Mouse (Mus musculus): ENCODE results near the gene Tomm34. TPM values are rescaled to one million over a fixed set of nuclear protein-coding genes. Genes with fewer than 3 reads are reported as not detected.
A peak's percentile ranks its signal among the peaks of the same experiment; 100 is the strongest.

The Tomm34 gene
- total and polyA plus RNA-seq, 3 experiments: 25.6 to 40.7 (median 26.8) TPM

DNA sequence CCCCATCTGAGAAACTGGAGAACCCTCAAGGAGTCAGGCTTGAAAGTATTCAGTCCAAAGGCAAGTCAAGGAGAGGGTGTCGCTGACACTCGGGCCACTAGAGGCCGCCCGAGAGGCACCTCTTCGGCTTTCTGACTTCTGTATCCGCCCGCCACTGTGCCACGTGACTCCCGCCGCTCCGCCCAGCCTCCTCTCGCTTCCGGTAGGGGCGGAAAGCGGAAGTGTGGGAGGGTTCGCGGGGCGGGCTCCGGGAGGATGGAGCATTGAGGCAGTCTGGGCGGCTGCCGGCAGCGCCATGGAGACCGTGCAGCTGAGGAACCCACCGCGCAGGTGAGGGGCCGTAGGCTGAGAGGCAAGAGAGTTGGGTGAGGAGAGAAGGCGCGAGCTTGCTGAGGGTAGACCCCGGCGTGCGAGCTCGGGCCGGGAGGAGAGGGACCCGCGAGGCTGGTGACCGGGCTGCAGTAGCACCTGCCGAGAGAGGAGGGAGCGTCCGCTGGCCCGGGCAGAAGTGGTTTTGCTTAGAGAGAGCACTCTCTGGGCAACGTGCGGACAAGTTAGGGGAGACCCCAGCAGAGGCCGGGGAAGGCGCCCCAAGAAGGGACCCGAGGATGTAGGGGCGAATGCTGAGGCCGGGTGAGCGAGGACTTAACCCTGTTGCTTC lies 3.1 kb upstream of the Tomm34 start (continued):
- peak; percentile 96 for TF ChIP-seq NELFE (IDR thresholded peaks at IDR 0.05; ENCODE audit: low read depth, low read length)
- no peak for TF ChIP-seq ETS1 (conservative IDR thresholded peaks at IDR 0.05; ENCODE audit: low read depth, low read length)
- TF ChIP-seq IRF4 (IDR thresholded peaks at IDR 0.05; ENCODE audit: low read depth, low read length): peak; percentile 64; the same call in 1 of the 2 replicates
- peak; percentile 62 for TF ChIP-seq RAD21 (IDR thresholded peaks at IDR 0.05; ENCODE audit: low read depth, low read length)
- no peak for TF ChIP-seq ZNF384 (IDR thresholded peaks at IDR 0.05; ENCODE audit: low read depth, low read length)
- TF ChIP-seq CTCF (conservative IDR thresholded peaks at IDR 0.05 in 1 of 2, IDR thresholded peaks at IDR 0.05 in 1 of 2; ENCODE audit: low read depth in 2 of 2, low read length in 2 of 2): peak; percentile 43 to 80; a peak in 3 of 4 replicates
- peak; percentile 95 for TF ChIP-seq MAX (IDR thresholded peaks at IDR 0.05; ENCODE audit: low read length)
- no peak for TF ChIP-seq JUND (conservative IDR thresholded peaks at IDR 0.05; ENCODE audit: low read depth, low read length)
- peak; percentile 66 for TF ChIP-seq BHLHE40 (IDR thresholded peaks at IDR 0.05; ENCODE audit: low read depth, low read length)
- TF ChIP-seq NRF1 (IDR thresholded peaks at IDR 0.05; ENCODE audit: low read depth, low read length): no peak; the same call in 1 of the 2 replicates
- TF ChIP-seq CHD2 (IDR thresholded peaks at IDR 0.05; ENCODE audit: low read length): no peak
- TF ChIP-seq EP300 (IDR thresholded peaks at IDR 0.05; ENCODE audit: low read length): no peak
- peak; percentile 43; the same call in 1 of the 2 replicates for TF ChIP-seq MEF2A (IDR thresholded peaks at IDR 0.05; ENCODE audit: borderline replicate concordance, low read depth, low read length)
- TF ChIP-seq TBP (conservative IDR thresholded peaks at IDR 0.05; ENCODE audit: low read depth, low read length): 0 out of 2 replicates have a peak, but pooled peaks have one; percentile 19
- TF ChIP-seq MYC (IDR thresholded peaks at IDR 0.05; ENCODE audit: low read depth, low read length): no peak

DNA sequence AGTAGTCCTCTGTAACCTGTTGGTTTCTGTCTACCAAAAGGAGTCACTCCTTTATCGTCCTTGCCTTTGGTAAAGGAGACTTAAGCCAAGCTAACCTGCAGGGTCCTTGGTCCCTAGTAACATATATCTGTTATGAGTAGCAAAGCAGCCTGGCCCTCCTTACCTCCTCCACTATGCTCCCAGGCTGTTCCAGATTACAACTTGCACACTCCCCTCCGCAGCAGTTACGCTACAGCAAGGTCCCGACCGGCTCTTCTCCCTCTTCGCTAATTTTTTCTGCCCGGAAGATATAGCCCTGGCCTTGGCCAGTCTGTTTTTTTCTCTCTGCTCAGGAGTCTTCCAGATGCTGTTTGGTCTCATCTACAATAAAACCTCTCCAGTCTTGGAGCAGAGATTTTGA lies 2.2 kb upstream of the Tomm34 start:
- H3K4me2 ChIP-seq (ENCODE audit: insufficient read depth, low read depth, poor library complexity, severe bottlenecking): no peak overlapping the region
- no peaks in the 10 kb centered on the region for H3K9me3 ChIP-seq (replicated peaks; ENCODE audit: low read length)
- H3K27ac ChIP-seq (ENCODE audit: insufficient read depth, low read depth): no peak overlapping the region
- TF ChIP-seq EP300 (IDR thresholded peaks at IDR 0.05; ENCODE audit: low read length) (no peak), SMC3 (IDR thresholded peaks at IDR 0.05; ENCODE audit: low read depth, low read length) (no peak), E2F4 (IDR thresholded peaks at IDR 0.05; ENCODE audit: insufficient replicate concordance, low read depth, low read length) (no peak), IRF4 (IDR thresholded peaks at IDR 0.05; ENCODE audit: low read depth, low read length) (no peak), ZMIZ1 (IDR thresholded peaks at IDR 0.05; ENCODE audit: low read depth, low read length) (no peak), BHLHE40 (IDR thresholded peaks at IDR 0.05; ENCODE audit: low read depth, low read length) (no peak), CTCF (conservative IDR thresholded peaks at IDR 0.05 in 1 of 2, IDR thresholded peaks at IDR 0.05 in 1 of 2; ENCODE audit: low read depth in 2 of 2, low read length in 2 of 2) (no peak), MAX (IDR thresholded peaks at IDR 0.05; ENCODE audit: low read length) (no peak), ELF1 (IDR thresholded peaks at IDR 0.05; ENCODE audit: low read depth, low read length) (no peak), CHD2 (IDR thresholded peaks at IDR 0.05; ENCODE audit: low read length) (no peak), ETS1 (conservative IDR thresholded peaks at IDR 0.05; ENCODE audit: low read depth, low read length) (no peak), JUND (conservative IDR thresholded peaks at IDR 0.05; ENCODE audit: low read depth, low read length) (no peak)
- DNase-seq (ENCODE audit: extremely low read depth): no peak
- peaks cover 9 to 52% of the 10 kb centered on the region in 2 experiments for H3K4me1 ChIP-seq (ENCODE audit: control insufficient read depth in 1 of 2, insufficient read depth in 2 of 2)
- H3K79me2 ChIP-seq (replicated peaks; ENCODE audit: control insufficient read depth, extremely low read depth, insufficient read depth, poor library complexity, severe bottlenecking): peaks cover 67% of the 10 kb centered on the region
- H3K36me3 ChIP-seq (replicated peaks in 1 of 2; ENCODE audit: control insufficient read depth in 1 of 2, insufficient read depth in 1 of 2, low read length in 1 of 2): peaks cover 2 to 23% of the 10 kb centered on the region in 2 experiments
- dilution Hi-C loops (cut with MboI; ENCODE audit: extremely low pct_ligation_motif_present, extremely low pct_unique_long_range_greater_than_20kb, low sequenced_read_pairs) (no loop called here), in situ Hi-C loops (cut with MboI; ENCODE audit: low pct_ligation_motif_present, low pct_unique_long_range_greater_than_20kb, low sequenced_read_pairs) (no loop called here)
- no peak overlapping the region for H3K9ac ChIP-seq (ENCODE audit: insufficient read depth, low read depth)
- no peak overlapping the region for H3K4me3 ChIP-seq (replicated peaks in 1 of 3; ENCODE audit: low read depth in 2 of 3, low read length in 2 of 3, poor library complexity in 1 of 3)
- no peaks in the 10 kb centered on the region for H3K27me3 ChIP-seq (replicated peaks)
